Mouse (Mus musculus) olfactory bulb, adult 2 months (tissue): Measurements from ENCODE around the gene Gm20479. TPM values are rescaled to one million over a fixed set of nuclear protein-coding genes. Genes with fewer than 3 reads are reported as not detected.

Source experiments
- H3K27ac ChIP-seq: fragments of 200-500 bp; 2 replicates; pipeline ENCODE4 v1.5.1; 2012; ENCODE audit warnings: low read depth, low read length; ENCODE audit not compliant: insufficient read depth
- H3K4me1 ChIP-seq: fragments of 200-500 bp; 2 replicates; pipeline ENCODE4 v1.6.1; 2012; ENCODE audit warnings: low read length; ENCODE audit not compliant: control insufficient read depth, insufficient read depth
- H3K4me3 ChIP-seq: fragments of 200-500 bp; 2 replicates; pipeline ENCODE4 v1.5.1; 2012; ENCODE audit warnings: mild to moderate bottlenecking, low read depth, low read length, moderate library complexity; ENCODE audit not compliant: insufficient read depth
- CTCF ChIP-seq: fragments of 200-500 bp; IDR thresholded peaks from 2 replicates; pipeline ENCODE4 v1.5.1; 2012; ENCODE audit warnings: low read depth, mild to moderate bottlenecking, low read length, moderate library complexity; ENCODE audit not compliant: insufficient read depth
- POLR2A ChIP-seq: fragments of 200-500 bp; IDR thresholded peaks from 2 replicates; pipeline ENCODE4 v1.6.1; 2012; ENCODE audit warnings: mild to moderate bottlenecking, low read depth, low read length, moderate library complexity; ENCODE audit not compliant: insufficient read depth
- WGBS: fragments of 180-500 bp; shearing (Covaris S2); methylation state at CpG from one replicate; pipeline ENCODE4 v1.1.7; 2018; 5-methylcytosine and 5-hydroxymethylcytosine counted together
- polyA plus RNA-seq: library from polyadenylated mRNA; stranded (reverse); fragments of >200 nt; gene quantifications from 2 replicates; pipeline ENCODE4 v1.2.4, GENCODE M21; 2012; ENCODE audit warnings: low replicate concordance; ENCODE audit not compliant: missing spikeins, insufficient read depth, insufficient read length

The Gm20479 gene
- polyA plus RNA-seq, 1 experiment = not detected

DNA sequence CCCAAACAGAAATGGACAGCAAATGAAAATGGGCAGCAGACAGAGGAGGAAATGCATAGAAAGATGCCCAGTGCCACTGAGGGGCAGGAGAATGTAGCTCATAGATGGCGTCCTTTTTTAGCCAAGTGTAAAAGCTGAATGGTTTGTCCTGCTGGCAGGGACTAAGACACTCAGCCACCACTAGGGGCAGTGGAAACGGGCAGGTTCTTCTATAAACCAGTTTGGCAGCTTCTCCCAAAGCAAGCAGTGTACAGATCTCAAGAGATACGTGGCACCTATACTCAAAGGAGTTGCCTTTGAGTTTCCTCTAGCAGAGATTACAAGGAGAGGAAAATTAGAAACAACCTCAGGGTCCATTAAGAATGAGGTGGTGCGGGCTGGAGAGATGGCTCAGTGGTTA is 21.2 kb upstream of the Gm20479 start:
- H3K4me1 ChIP-seq = peaks cover 4% of the 10 kb centered on the region; the same call in 1 of the 2 replicates
- WGBS = 32% methylated on average over 4 of the region's 4 CpGs
- no peak overlapping the region for H3K4me3 ChIP-seq
- H3K27ac ChIP-seq = no peak overlapping the region
- TF ChIP-seq POLR2A (no peak), CTCF (no peak)

- no peak overlapping the region for H3K27ac ChIP-seq
- no peak for TF ChIP-seq POLR2A
- no peak for TF ChIP-seq CTCF
- H3K4me1 ChIP-seq = peaks cover 9% of the 10 kb centered on the region
- WGBS = 28% methylated on average over 22 of the region's 22 CpGs
- no peak overlapping the region for H3K4me3 ChIP-seq
These were observed 18.1 kb upstream of the Gm20479 start for GRCm38 (mm10) chr7:27375274-27375673.

GRCm38 (mm10) chr7:27371715-27372462 is 14.7 kb upstream of the Gm20479 start:
- TF ChIP-seq POLR2A (no peak), CTCF (no peak)
- H3K4me3 ChIP-seq = no peak overlapping the region
- H3K4me1 ChIP-seq = peaks cover 16% of the 10 kb centered on the region
- no peak overlapping the region for H3K27ac ChIP-seq
- WGBS = 52% methylated on average over 44 of the region's 44 CpGs

DNA sequence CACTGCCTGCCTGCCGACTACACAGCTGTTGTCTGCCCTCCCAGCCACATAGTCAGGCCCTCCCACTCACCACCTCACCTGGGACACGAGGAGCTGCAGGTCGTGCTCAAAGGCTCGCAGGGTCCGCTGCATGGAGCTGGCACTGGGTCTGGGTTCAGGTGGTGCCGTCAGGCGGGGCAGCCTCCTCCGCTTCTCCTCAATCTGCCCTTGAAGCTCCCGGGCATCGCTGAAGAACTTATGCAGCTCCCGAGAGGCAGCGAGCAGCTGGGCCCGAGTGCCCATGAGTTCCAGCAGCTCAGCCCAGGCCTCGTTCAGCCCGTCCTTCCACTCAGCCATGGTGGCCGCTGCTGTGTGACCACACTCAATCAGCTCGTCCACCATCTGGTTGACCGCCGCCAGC is 11.9 kb upstream of the Gm20479 start:
- Histone ChIP-seq H3K4me1 (peaks cover 21% of the 10 kb centered on the region), H3K27ac (no peak overlapping the region), H3K4me3 (no peak overlapping the region)
- TF ChIP-seq POLR2A (no peak), CTCF (no peak)
- 84% methylated on average over 19 of the region's 19 CpGs for WGBS

- H3K27ac ChIP-seq = no peak overlapping the region
- 58% methylated on average over 11 of the region's 11 CpGs for WGBS
- H3K4me3 ChIP-seq = no peak overlapping the region
- no peak for TF ChIP-seq POLR2A
- H3K4me1 ChIP-seq = peaks cover 21% of the 10 kb centered on the region
These were observed 10.8 kb upstream of the Gm20479 start for GRCm38 (mm10) chr7:27367976-27368375.

GRCm38 (mm10) chr7:27366082-27366844 is 9.0 kb upstream of the Gm20479 start:
- Histone ChIP-seq H3K27ac (no peak overlapping the region), H3K4me3 (no peak overlapping the region), H3K4me1 (peaks cover 23% of the 10 kb centered on the region)
- WGBS = 45% methylated on average over 21 of the region's 21 CpGs
- TF ChIP-seq POLR2A = no peak
- no peak for TF ChIP-seq CTCF

DNA sequence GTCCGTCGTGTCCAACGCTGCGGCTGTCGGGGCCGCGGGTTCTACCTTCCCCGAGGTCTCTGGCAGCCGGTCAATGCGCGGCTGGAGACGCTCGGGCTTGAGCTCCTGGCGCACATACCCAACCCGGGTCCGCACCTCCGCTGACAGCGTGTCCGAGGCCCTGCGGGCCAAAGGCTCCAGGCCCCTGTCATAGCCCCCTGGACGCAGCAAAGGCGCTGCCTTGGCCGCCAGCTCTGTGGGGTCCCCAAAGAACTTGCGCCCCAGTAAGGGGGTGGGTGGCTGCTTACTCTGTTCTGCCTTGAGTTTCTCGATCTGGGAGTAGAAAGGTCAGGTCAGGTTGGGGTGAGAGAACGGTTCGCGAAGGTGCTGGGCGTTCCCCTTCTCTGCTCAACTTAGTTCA is 7.2 kb upstream of the Gm20479 start:
- Histone ChIP-seq H3K27ac (no peak overlapping the region), H3K4me1 (peaks cover 27% of the 10 kb centered on the region), H3K4me3 (no peak overlapping the region)
- TF ChIP-seq POLR2A (no peak), CTCF (no peak)
- 42% methylated on average over 29 of the region's 29 CpGs for WGBS

GRCm38 (mm10) chr7:27361283-27361946 is 4.2 kb upstream of the Gm20479 start:
- peak overlapping the region; percentile 52; the same call in 1 of the 2 replicates for H3K27ac ChIP-seq
- TF ChIP-seq CTCF (no peak), POLR2A (no peak)
- WGBS = under 1% methylated on average over 52 of the region's 52 CpGs

GRCm38 (mm10) chr7:27360749-27361148 is 3.5 kb upstream of the Gm20479 start:
- H3K4me1 ChIP-seq = peaks cover 22% of the 10 kb centered on the region
- WGBS = 60% methylated on average over 6 of the region's 6 CpGs
- H3K4me3 ChIP-seq = no peak overlapping the region
- no peak for TF ChIP-seq CTCF
- no peak for TF ChIP-seq POLR2A
- H3K27ac ChIP-seq = no peak overlapping the region

More at GRCm38 (mm10) chr7:27361283-27361946, 4.2 kb upstream of the Gm20479 start:
- H3K4me1 ChIP-seq = peaks cover 23% of the 10 kb centered on the region
- peak overlapping the region; percentile 81 for H3K4me3 ChIP-seq
